Mouse (Mus musculus) cerebellum, adult 8-10 months (tissue): ENCODE results near the gene Agbl2.

Experiments
- DNase-seq: peaks from one replicate; pipeline ENCODE4 v3.0.0; 2022

Agbl2 gene

DNA sequence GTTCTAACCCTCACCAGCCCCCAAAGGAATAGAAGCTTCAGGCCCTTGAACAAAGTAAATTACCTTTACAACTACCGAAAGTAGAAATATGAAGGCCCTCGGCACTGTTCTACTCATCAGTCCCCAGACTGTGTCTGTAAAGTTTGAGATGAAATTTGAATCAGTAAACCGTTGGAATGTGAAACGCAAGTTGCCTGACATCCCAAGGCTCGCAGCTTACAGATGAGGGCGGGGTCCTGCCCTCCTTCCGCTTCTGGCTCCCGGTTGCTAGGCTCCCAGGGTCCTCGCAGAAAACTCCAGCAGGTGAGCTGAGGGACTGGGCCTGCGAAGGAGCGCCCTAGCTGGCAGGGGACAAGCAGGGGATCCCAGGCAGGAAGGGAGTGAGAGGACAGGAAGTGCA lies at the start of gene Agbl2:
TSS of gene Agbl2 (plus strand) at position 270 of the 400 bp plus-strand sequence.
- DNase-seq = peak; percentile 40

GRCm38 (mm10) chr2:90735326-90735725 lies 47.2 kb upstream of the Agbl2 start:
- DNase-seq = no peak

- no peak for DNase-seq
Observed at GRCm38 (mm10) chr2:90738801-90739200, 43.7 kb upstream of the Agbl2 start.

DNA sequence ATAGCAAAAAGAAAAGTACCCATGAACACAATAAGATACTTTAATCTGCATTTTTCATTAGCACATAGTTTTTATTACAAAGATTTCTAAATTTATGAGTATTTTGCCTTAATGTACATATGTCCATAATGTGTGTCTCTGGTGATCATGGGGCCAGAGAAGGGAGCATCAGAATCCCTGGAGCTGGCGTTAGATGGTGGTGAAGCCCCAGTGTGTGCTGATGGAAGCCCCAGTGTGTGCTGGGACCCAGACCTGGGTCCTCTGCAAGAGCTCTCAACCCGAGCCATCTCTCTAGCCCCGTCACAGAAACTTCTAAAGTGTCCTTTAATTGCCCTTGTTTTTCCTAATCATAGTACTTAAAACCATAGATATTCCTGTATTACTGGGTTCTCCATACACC lies 43.2 kb upstream of the Agbl2 start:
- DNase-seq = no peak

- no peak for DNase-seq
Observed at GRCm38 (mm10) chr2:90739921-90740320, 42.6 kb upstream of the Agbl2 start.

DNA sequence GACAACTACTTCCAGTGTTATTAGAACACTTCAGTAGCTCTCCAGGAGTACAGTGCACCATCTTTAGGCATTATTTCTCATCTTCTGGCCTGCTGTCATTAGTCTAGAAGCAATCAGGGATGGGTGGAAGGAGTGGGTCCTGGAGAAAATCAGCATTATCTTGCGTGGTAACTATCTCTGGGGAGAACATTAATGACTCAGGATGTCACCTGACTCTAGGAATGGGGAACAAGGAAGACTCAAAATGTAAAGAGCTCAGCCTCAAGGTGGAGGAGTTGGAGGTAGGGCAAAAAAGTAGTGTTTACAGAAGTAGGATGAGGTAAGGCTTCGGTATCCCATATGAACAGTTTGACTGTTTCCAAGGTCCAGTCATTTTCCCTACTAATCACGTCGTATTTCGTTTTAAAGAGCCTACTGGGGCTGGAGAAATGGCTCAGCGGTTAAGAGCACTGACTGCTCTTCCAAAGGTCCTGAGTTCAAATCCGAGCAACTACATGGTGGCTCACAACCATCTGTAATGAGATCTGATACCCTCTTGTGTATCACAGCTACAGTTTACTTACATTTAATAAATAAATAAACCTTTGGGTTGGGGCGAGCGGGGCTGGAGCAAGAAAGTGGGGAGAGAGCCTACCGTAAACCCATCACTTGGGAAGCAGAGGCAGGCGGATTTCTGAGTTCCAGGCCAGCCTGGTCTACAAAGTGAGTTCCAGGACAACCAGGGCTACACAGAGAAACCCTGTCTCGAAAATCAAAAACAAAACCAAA lies 38.1 kb upstream of the Agbl2 start:
- peak; percentile 24 for DNase-seq

- DNase-seq = peak; percentile 98
Observed at GRCm38 (mm10) chr2:90745053-90745678, 37.4 kb upstream of the Agbl2 start, which contains the start of gene Fnbp4. Gene Fnbp4, plus strand, starts transcription at chr2:90745370.

- DNase-seq = no peak
Observed at GRCm38 (mm10) chr2:90745740-90746537, 36.6 kb upstream of the Agbl2 start.

DNA sequence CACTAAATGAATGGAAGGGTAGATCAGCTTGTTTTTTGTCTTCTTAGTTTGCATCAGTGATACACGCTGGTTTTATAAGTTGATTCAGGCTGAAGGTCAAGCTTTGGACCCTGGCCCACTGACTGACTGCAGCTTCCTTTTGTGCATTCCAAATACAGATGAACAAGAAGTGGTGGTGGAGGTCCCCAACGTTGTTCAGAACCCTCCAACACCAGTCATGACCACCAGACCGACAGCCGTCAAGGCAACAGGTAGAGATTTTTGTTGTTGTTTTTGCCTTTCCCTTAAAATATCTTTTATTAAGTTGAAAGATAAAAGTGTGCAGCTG lies 36.0 kb upstream of the Agbl2 start:
- DNase-seq = no peak

DNA sequence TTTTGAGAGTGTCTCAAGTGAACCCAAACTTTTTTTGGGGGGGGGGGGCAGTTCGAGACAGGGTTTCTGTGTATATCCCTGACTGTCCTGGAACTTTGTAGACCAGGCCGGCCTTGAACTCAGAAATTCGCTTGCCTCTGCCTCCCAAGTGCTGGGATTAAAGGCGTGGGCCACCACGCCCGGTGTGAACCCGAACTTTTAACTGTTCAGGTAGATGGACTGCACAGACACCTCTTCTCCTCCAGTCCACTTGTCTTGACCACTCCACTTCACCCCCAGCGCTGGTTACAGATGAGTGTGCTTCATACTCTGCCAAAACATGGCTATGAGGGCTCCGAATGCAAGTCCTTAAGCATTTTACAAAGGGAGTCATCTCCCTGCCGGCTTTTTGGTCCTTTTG lies 35.4 kb upstream of the Agbl2 start:
- DNase-seq = no peak

GRCm38 (mm10) chr2:90749676-90750459 lies 32.7 kb upstream of the Agbl2 start:
- no peak for DNase-seq

GRCm38 (mm10) chr2:90753565-90753964 lies 29.0 kb upstream of the Agbl2 start:
- DNase-seq = no peak

- no peak for DNase-seq
Observed at GRCm38 (mm10) chr2:90754188-90754587, 28.3 kb upstream of the Agbl2 start.

DNA sequence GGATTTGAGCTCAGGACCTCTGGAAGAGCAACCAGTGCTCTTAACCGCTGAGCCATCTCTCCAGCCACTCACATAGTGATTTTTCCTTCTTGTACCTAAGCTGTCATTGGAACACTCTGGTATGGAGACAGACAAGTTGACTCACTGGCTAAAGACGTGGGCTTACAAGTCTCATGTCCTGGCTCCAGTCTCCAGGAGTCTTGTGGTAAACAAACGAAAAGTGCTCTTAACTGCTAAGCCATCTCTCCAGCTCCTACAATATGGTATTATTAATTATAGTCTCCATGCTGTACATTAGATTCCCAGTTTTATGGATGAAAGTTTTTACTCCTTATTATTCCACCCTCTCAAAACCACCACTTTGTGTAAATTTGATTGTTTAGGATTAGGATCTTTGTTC lies 17.4 kb upstream of the Agbl2 start:
- no peak for DNase-seq

DNA sequence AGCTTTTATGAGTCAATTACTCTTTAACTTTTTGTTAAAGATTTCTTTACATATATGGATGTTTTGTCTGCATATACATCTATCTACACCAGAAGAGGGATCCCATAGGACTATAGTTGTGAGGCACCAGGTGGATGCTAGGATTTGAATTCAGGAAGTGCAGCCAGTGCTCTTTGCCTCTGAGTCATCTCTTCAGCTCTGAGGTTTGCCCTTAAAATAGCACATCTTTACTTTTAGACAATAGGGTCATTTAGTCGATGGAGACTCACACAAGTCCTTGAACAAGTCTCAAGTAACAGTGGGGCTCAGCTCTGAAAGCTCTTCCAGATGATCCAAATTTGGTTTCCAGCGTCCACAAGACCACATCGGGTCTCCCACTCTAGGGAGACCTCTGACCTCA lies 1.2 kb upstream of the Agbl2 start:
- DNase-seq = no peak

DNA sequence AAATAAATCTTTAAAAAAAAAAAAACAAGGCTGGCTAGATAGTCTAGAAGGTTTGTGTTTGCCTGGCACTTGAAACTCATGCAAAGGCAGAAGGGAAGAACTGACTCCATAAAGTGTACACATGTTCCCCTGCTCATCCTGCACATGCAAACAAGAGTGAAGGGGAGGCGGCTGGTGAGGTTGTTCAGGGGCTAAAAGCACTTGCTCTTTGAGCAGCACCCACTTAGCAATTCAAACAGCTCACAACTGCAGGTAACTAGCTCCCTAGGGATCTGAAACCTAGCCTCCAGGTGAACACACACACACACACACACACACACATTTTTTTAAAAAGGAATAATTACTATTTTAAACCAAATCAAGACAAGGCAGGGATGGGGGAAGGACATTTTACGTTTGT lies 589 bp upstream of the Agbl2 start:
- no peak for DNase-seq

GRCm38 (mm10) chr2:90782901-90783486 lies 467 bp downstream of the Agbl2 start:
- peak; percentile 40 for DNase-seq

DNA sequence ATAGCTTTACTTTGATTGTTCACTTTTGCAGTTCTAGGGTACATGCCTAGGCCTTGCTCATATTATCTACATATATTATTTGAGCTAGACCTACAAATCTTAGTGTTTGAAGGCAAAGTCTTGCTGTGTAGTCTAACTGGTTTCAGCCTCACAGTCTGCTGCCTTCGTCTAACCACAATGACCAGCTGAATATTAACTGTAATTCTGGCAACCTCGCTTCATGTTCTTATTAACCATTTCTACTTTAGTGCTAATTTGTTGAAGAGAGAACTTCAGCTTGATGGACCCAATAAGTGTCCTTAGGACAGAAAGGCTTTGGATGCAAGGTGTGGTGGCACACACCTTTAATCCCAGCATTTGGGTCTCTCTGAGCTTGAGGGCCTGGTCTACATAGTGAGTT lies 5.6 kb downstream of the Agbl2 start:
- no peak for DNase-seq

DNA sequence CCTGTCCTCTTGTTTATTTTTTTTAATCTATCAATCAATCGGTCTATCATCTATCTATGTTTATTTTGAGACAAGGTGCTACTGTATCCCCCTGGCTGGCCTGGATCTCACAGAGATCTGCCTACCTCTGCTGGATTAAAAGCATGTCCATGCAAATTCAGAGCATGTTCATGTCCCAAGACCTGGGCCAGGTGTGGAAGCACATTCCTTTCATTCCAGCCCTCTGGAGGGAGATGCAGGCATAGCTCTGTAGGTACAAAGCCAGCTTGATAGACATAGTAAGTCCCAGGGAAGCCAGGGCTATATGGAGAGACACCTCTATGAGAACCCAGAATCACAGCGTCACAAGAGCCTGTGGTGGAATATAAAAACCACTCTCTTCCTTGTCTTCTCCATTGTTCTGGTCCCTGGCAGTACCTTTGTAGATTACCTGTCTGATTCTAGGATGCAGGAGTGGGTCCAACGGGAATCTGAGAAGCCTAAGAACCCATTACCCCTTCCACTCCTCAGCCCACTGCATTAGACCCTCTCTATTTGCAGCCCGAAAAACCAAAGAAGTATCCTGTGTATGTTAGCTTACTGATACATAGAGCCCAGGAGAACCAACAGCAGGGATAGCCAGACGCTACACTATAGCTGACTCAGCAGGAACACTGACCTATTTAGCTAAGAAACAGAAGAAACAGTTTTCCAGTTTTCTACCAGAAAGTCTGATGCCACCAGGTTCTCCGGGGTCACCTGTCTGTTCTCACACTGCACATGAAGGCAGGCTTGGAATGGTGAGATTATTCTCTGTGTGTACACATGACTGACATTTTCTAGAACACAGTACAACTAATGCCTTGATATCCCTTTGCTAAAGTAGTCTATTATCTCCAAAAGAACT lies 26.0 kb downstream of the Agbl2 start:
- DNase-seq = peak; percentile 38

GRCm38 (mm10) chr2:90810751-90811150 lies 28.2 kb downstream of the Agbl2 start:
- no peak for DNase-seq

GRCm38 (mm10) chr2:90815266-90815665 lies 32.7 kb downstream of the Agbl2 start:
- DNase-seq = no peak

DNA sequence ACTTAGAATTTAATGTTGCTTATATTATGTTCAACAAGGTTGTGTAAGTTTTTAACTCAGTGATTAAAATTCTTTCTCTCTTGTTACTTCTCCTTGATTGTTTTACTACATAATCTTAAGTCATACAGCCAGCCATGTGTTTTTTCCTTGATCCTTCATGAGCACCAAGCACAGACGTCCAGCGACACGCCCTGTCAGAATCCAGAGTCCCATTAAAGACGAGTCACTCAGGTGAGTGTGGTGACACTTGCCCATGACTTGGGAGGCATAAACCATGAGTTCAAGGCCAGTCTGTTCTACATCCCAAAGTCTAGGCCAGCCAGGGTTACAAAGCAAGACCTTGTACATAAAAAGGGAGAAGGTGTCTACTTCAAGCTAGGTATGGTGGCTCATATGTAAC lies 33.6 kb downstream of the Agbl2 start:
- DNase-seq = no peak
